Mouse (Mus musculus) stomach, postnatal 0 days (tissue): ENCODE data around the gene Trp63. TPM values are rescaled to one million over a fixed set of nuclear protein-coding genes. Genes with fewer than 3 reads are reported as not detected.

ENCODE experiments used
- ATAC-seq: fragments of 200-750 bp; cut with Nextera tagmentation; 2 replicates; pipeline ENCODE4 v1.8.0; 2017; ENCODE audit not compliant: low FRiP score, low TSS enrichment
- DNase-seq: peaks from one replicate; pipeline ENCODE4 v3.0.0-alpha.2; 2016; ENCODE audit warnings: low spot score
- H3K27ac ChIP-seq: fragments of 300-500 bp; sonication (generic); replicated peaks from 2 replicates; pipeline ENCODE4 v1.5.1; 2014; ENCODE audit warnings: mild to moderate bottlenecking, control low read depth
- H3K27me3 ChIP-seq: fragments of 300-500 bp; sonication (generic); 2 replicates; pipeline ENCODE4 v1.6.1; 2014; ENCODE audit warnings: low read length; ENCODE audit not compliant: control insufficient read depth, insufficient read depth
- H3K36me3 ChIP-seq: fragments of 300-500 bp; sonication (generic); 2 replicates; pipeline ENCODE4 v1.6.1; 2014; ENCODE audit warnings: low read length, mixed read lengths; ENCODE audit not compliant: control insufficient read depth, insufficient read depth
- H3K4me1 ChIP-seq: fragments of 300-500 bp; sonication (generic); replicated peaks from 2 replicates; pipeline ENCODE4 v1.6.1; 2014; ENCODE audit warnings: antibody characterized with exemption; ENCODE audit not compliant: control insufficient read depth, insufficient read depth
- H3K4me2 ChIP-seq: fragments of 300-500 bp; sonication (generic); replicated peaks from 2 replicates; pipeline ENCODE4 v1.6.1; 2014; ENCODE audit warnings: low read depth, mild to moderate bottlenecking, control low read depth, moderate library complexity
- H3K4me3 ChIP-seq: fragments of 300-500 bp; sonication (generic); 2 replicates; pipeline ENCODE4 v1.5.1; 2014; ENCODE audit warnings: low read depth, low read length, control low read depth
- H3K9ac ChIP-seq: fragments of 300-500 bp; sonication (generic); 2 replicates; pipeline ENCODE4 v1.6.1; 2014; ENCODE audit warnings: mild to moderate bottlenecking, low read length, control low read depth, mixed read lengths
- H3K9me3 ChIP-seq: fragments of 300-500 bp; sonication (generic); 2 replicates; pipeline ENCODE4 v1.6.1; 2016; ENCODE audit warnings: low read length; ENCODE audit not compliant: control insufficient read depth
- CTCF ChIP-seq: IDR thresholded peaks from 2 replicates; pipeline ENCODE4 v1.5.1; 2016; ENCODE audit warnings: antibody characterized with exemption, low read depth, mild to moderate bottlenecking, moderate library complexity
- EP300 ChIP-seq: optimal IDR thresholded peaks from 2 replicates; pipeline ENCODE3; 2016; ENCODE audit warnings: antibody characterized with exemption
- WGBS: fragments of 180-500 bp; shearing (Covaris S2); extraction: QIAGEN DNeasy Blood & Tissue Kit; methylation state at CpG from one replicate; pipeline ENCODE4 v1.1.7; 2014; 5-methylcytosine and 5-hydroxymethylcytosine counted together
- polyA plus RNA-seq: library from polyadenylated mRNA; unstranded; fragments of >200 nt; fragmentation: Nextera tagmentation; extraction: Ambion mirVana; gene quantifications from 2 replicates; pipeline ENCODE4 v1.2.1, GENCODE M21; 2015

Gene Trp63
- polyA plus RNA-seq, 1 experiment from 2014 or later: 21.6 TPM

DNA sequence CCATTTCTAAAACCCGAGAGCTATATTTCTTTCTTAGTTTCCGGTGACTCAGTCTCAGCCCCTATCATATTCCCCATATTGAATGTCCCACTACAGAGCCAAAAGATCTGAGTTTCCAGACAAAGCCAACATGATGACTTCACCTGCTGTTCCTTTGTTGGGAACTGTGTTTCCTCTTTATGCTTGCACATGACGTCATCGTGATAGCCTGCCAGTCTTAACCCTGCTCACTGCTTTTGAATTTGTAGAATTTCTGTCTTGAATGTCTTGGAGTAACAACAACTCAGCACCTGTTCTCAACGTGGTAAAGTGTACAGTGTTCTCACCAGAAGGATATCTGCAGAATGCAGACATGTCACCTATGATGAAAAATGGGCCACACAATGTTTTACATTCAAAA, 39.6 kb downstream of the Trp63 start:
- TF ChIP-seq CTCF: no peak
- TF ChIP-seq EP300: no peak
- H3K4me2 ChIP-seq: no peak overlapping the region
- H3K4me1 ChIP-seq: no peaks in the 10 kb centered on the region
- no peaks in the 10 kb centered on the region for H3K36me3 ChIP-seq
- ATAC-seq: no peak
- no peaks in the 10 kb centered on the region for H3K27me3 ChIP-seq
- H3K4me3 ChIP-seq: no peak overlapping the region
- no peak overlapping the region for H3K9ac ChIP-seq
- 55% methylated on average over 5 of the region's 5 CpGs for WGBS
- no peak for DNase-seq
- no peak overlapping the region for H3K27ac ChIP-seq
- H3K9me3 ChIP-seq: no peaks in the 10 kb centered on the region

- TF ChIP-seq EP300 (no peak), CTCF (no peak)
- 88% methylated on average over 5 of the region's 5 CpGs for WGBS
Observed at GRCm38 (mm10) chr16:25727001-25727400, 43.4 kb downstream of the Trp63 start.

GRCm38 (mm10) chr16:25727957-25728506, 44.5 kb downstream of the Trp63 start:
- Histone ChIP-seq H3K4me1 (no peaks in the 10 kb centered on the region), H3K4me2 (no peak overlapping the region), H3K27me3 (no peaks in the 10 kb centered on the region), H3K9me3 (no peaks in the 10 kb centered on the region), H3K4me3 (no peak overlapping the region), H3K9ac (no peak overlapping the region), H3K27ac (no peak overlapping the region), H3K36me3 (no peaks in the 10 kb centered on the region)
- ATAC-seq (no peak), DNase-seq (no peak)
- TF ChIP-seq EP300: no peak
- TF ChIP-seq CTCF: no peak
- 53% methylated on average over 7 of the region's 7 CpGs for WGBS

More at GRCm38 (mm10) chr16:25727001-25727400, 43.4 kb downstream of the Trp63 start:
- DNase-seq (no peak), ATAC-seq (no peak)
- H3K4me1 ChIP-seq: no peaks in the 10 kb centered on the region
- no peaks in the 10 kb centered on the region for H3K9me3 ChIP-seq
- no peaks in the 10 kb centered on the region for H3K27me3 ChIP-seq
- H3K4me2 ChIP-seq: no peak overlapping the region
- no peak overlapping the region for H3K27ac ChIP-seq
- no peak overlapping the region for H3K9ac ChIP-seq
- no peaks in the 10 kb centered on the region for H3K36me3 ChIP-seq
- H3K4me3 ChIP-seq: no peak overlapping the region

DNA sequence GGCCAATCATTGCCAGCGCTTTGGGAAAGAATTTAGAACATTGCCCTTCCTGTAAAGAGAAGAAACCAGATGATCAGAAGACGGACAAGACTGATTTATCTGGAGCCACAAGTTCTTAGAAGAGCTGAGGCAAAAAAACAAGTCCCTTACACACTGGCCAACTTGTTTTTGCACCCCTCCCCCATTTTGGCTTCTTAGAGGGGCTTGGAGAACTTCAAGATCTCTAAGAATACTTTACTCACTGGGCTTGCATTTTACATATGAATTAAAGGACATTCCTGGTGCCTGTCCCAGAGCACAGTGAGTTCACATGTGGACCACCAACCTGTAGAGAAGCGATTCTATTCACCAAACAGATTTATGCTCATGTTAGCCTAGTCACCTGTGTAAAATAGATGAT, 53.3 kb downstream of the Trp63 start:
- no peaks in the 10 kb centered on the region for H3K36me3 ChIP-seq
- no peak overlapping the region for H3K27ac ChIP-seq
- H3K9me3 ChIP-seq: no peaks in the 10 kb centered on the region
- WGBS: 74% methylated on average over 3 of the region's 3 CpGs
- DNase-seq: no peak
- no peak for ATAC-seq
- H3K4me2 ChIP-seq: no peak overlapping the region
- TF ChIP-seq EP300: no peak
- TF ChIP-seq CTCF: no peak
- no peak overlapping the region for H3K9ac ChIP-seq
- H3K4me3 ChIP-seq: no peak overlapping the region
- no peaks in the 10 kb centered on the region for H3K27me3 ChIP-seq
- H3K4me1 ChIP-seq: no peaks in the 10 kb centered on the region

DNA sequence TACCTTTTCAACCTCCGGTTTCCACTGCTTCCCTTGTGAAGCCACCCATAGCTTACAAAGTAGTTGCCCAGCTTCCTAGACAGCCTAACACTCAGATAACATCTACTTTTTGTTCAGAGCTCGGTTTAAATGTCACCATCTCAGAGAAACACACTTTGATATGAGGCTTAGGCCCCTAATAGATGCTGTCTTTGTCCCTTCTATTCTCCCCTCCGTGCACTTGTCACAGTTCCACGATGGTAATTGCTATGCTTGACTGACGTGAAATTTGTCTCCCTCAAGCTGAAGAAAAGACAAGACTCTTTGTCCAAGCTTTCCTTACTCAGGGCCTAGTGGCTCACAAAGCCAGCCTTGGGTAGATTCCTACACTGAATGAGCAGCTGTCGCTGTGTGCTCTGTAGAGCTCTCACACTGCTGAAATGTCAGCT, 54.1 kb downstream of the Trp63 start:
- no peak overlapping the region for H3K4me3 ChIP-seq
- WGBS: 63% methylated on average over 6 of the region's 6 CpGs
- no peak for DNase-seq

GRCm38 (mm10) chr16:25746807-25747206, 63.2 kb downstream of the Trp63 start:
- no peak overlapping the region for H3K27ac ChIP-seq
- 21% methylated on average over 3 of the region's 3 CpGs for WGBS
- H3K9ac ChIP-seq: no peak overlapping the region
- H3K4me1 ChIP-seq: no peaks in the 10 kb centered on the region
- ATAC-seq (no peak), DNase-seq (no peak)
- H3K27me3 ChIP-seq: no peaks in the 10 kb centered on the region
- H3K36me3 ChIP-seq: no peaks in the 10 kb centered on the region
- H3K4me2 ChIP-seq: no peak overlapping the region
- no peak overlapping the region for H3K4me3 ChIP-seq
- TF ChIP-seq CTCF (no peak), EP300 (no peak)
- no peaks in the 10 kb centered on the region for H3K9me3 ChIP-seq

More for the DNA sequence above, 54.1 kb downstream of the Trp63 start:
- H3K9ac ChIP-seq: no peak overlapping the region
- H3K36me3 ChIP-seq: no peaks in the 10 kb centered on the region
- no peak for ATAC-seq
- no peaks in the 10 kb centered on the region for H3K9me3 ChIP-seq
- no peak for TF ChIP-seq CTCF
- no peak for TF ChIP-seq EP300
- H3K27ac ChIP-seq: no peak overlapping the region
- no peaks in the 10 kb centered on the region for H3K4me1 ChIP-seq
- H3K4me2 ChIP-seq: no peak overlapping the region
- no peaks in the 10 kb centered on the region for H3K27me3 ChIP-seq
